Mouse (Mus musculus): ENCODE results near the gene Rab8b. TPM values are rescaled to one million over a fixed set of nuclear protein-coding genes. Genes with fewer than 3 reads are reported as not detected.
A peak's percentile ranks its signal among the peaks of the same experiment; 100 is the strongest.
"Not testable (repeated sequence)": the region's sequence is repeated elsewhere in the genome, so short reads cannot be mapped to it uniquely, and the experiment has no call there.

Rab8b gene
- total and polyA plus RNA-seq, 2 experiments from 2014 or later = 25.9 to 27.1 TPM

GRCm38 (mm10) chr9:66917892-66918255 lies 1.6 kb downstream of the Rab8b start:
- Histone ChIP-seq H3K4me1 (ENCODE audit: insufficient read depth, low read length) (no peaks in the 10 kb centered on the region), H3K27ac (no peak overlapping the region), H3K9me3 (ENCODE audit: low read length) (no peaks in the 10 kb centered on the region), H3K9ac (replicated peaks; ENCODE audit: low read length) (no peak overlapping the region), H3K4me2 (ENCODE audit: low read depth, low read length) (peak overlapping the region; percentile 58), H3K27me3 (ENCODE audit: insufficient read depth, low read length) (no peaks in the 10 kb centered on the region), H3K36me3 (ENCODE audit: insufficient read depth, low read length) (no peaks in the 10 kb centered on the region), H3K4me3 (ENCODE audit: low read length) (no peak overlapping the region; the same call in 1 of the 2 replicates)
- WGBS = 67% methylated on average over 1 of the region's 1 CpGs
- TF ChIP-seq CTCF (IDR thresholded peaks at IDR 0.05; ENCODE audit: low read depth) = no peak
- ATAC-seq (no peak), DNase-seq (ENCODE audit: low spot score) (no peak)

GRCm38 (mm10) chr9:66917216-66917891 lies 2.1 kb downstream of the Rab8b start:
- DNase-seq (ENCODE audit: low spot score) = no peak
- Histone ChIP-seq H3K9ac (replicated peaks; ENCODE audit: low read length) (no peak overlapping the region), H3K4me2 (ENCODE audit: low read depth, low read length) (peak overlapping the region; percentile 58), H3K4me1 (ENCODE audit: insufficient read depth, low read length) (no peaks in the 10 kb centered on the region), H3K9me3 (ENCODE audit: low read length) (no peaks in the 10 kb centered on the region), H3K36me3 (ENCODE audit: insufficient read depth, low read length) (no peaks in the 10 kb centered on the region), H3K27ac (no peak overlapping the region), H3K27me3 (ENCODE audit: insufficient read depth, low read length) (no peaks in the 10 kb centered on the region), H3K4me3 (ENCODE audit: low read length) (no peak overlapping the region)
- TF ChIP-seq CTCF (IDR thresholded peaks at IDR 0.05; ENCODE audit: low read depth) = no peak
- WGBS = 85% methylated on average over 8 of the region's 8 CpGs
- no peak for ATAC-seq

- DNase-seq (ENCODE audit: low spot score) (no peak), ATAC-seq (no peak)
- no peaks in the 10 kb centered on the region for H3K27me3 ChIP-seq (ENCODE audit: insufficient read depth, low read length)
- no peaks in the 10 kb centered on the region for H3K9me3 ChIP-seq (ENCODE audit: low read length)
- no peaks in the 10 kb centered on the region for H3K36me3 ChIP-seq (ENCODE audit: insufficient read depth, low read length)
- peaks cover 3% of the 10 kb centered on the region; the same call in 1 of the 2 replicates for H3K4me1 ChIP-seq (ENCODE audit: insufficient read depth, low read length)
- H3K9ac ChIP-seq (replicated peaks; ENCODE audit: low read length) = no peak overlapping the region
- WGBS = 83% methylated on average over 9 of the region's 9 CpGs
- no peak overlapping the region for H3K27ac ChIP-seq
- no peak for TF ChIP-seq CTCF (IDR thresholded peaks at IDR 0.05; ENCODE audit: low read depth)
- peak overlapping the region; percentile 58; the same call in 1 of the 2 replicates for H3K4me2 ChIP-seq (ENCODE audit: low read depth, low read length)
- no peak overlapping the region for H3K4me3 ChIP-seq (ENCODE audit: low read length)
Measured at GRCm38 (mm10) chr9:66915869-66916785, 3.4 kb downstream of the Rab8b start.

GRCm38 (mm10) chr9:66915401-66915800 lies 4.1 kb downstream of the Rab8b start:
- no peak for ATAC-seq
- TF ChIP-seq CTCF (IDR thresholded peaks at IDR 0.05; ENCODE audit: low read depth) = no peak
- no peak overlapping the region for H3K27ac ChIP-seq

GRCm38 (mm10) chr9:66914540-66914939 lies 4.9 kb downstream of the Rab8b start:
- H3K4me3 ChIP-seq (ENCODE audit: low read length) = no peak overlapping the region
- H3K27ac ChIP-seq = no peak overlapping the region
- 90% methylated on average over 3 of the region's 3 CpGs for WGBS
- peaks cover 3% of the 10 kb centered on the region; the same call in 1 of the 2 replicates for H3K4me1 ChIP-seq (ENCODE audit: insufficient read depth, low read length)
- no peaks in the 10 kb centered on the region for H3K36me3 ChIP-seq (ENCODE audit: insufficient read depth, low read length)
- no peaks in the 10 kb centered on the region for H3K27me3 ChIP-seq (ENCODE audit: insufficient read depth, low read length)
- ATAC-seq (no peak), DNase-seq (ENCODE audit: low spot score) (no peak)
- H3K9ac ChIP-seq (replicated peaks; ENCODE audit: low read length) = no peak overlapping the region
- H3K4me2 ChIP-seq (ENCODE audit: low read depth, low read length) = no peak overlapping the region
- TF ChIP-seq CTCF (IDR thresholded peaks at IDR 0.05; ENCODE audit: low read depth) = no peak
- no peaks in the 10 kb centered on the region for H3K9me3 ChIP-seq (ENCODE audit: low read length)

More at GRCm38 (mm10) chr9:66915401-66915800, 4.1 kb downstream of the Rab8b start:
- Histone ChIP-seq H3K36me3 (ENCODE audit: insufficient read depth, low read length) (no peaks in the 10 kb centered on the region), H3K4me2 (ENCODE audit: low read depth, low read length) (no peak overlapping the region), H3K27me3 (ENCODE audit: insufficient read depth, low read length) (no peaks in the 10 kb centered on the region), H3K9me3 (ENCODE audit: low read length) (no peaks in the 10 kb centered on the region), H3K9ac (replicated peaks; ENCODE audit: low read length) (no peak overlapping the region), H3K4me1 (ENCODE audit: insufficient read depth, low read length) (peaks cover 3% of the 10 kb centered on the region; the same call in 1 of the 2 replicates), H3K4me3 (ENCODE audit: low read length) (no peak overlapping the region)
- 77% methylated on average over 5 of the region's 5 CpGs for WGBS
- DNase-seq (ENCODE audit: low spot score) = no peak

GRCm38 (mm10) chr9:66913254-66913934 lies 6.1 kb downstream of the Rab8b start:
- H3K27ac ChIP-seq; H3K36me3 ChIP-seq (ENCODE audit: insufficient read depth, low read length); DNase-seq (ENCODE audit: low spot score); H3K9me3 ChIP-seq (ENCODE audit: low read length); H3K27me3 ChIP-seq (ENCODE audit: insufficient read depth, low read length); H3K4me3 ChIP-seq (ENCODE audit: low read length); H3K4me2 ChIP-seq (ENCODE audit: low read depth, low read length); H3K4me1 ChIP-seq (ENCODE audit: insufficient read depth, low read length); ATAC-seq; H3K9ac ChIP-seq (replicated peaks; ENCODE audit: low read length): not testable (repeated sequence)
- whole genome bisulfite sequencing = 96% methylated on average over 5 of the region's 5 CpGs

Measured in hindbrain, postnatal 0 days (tissue).